Mouse (Mus musculus): ENCODE data around the gene Cmtm8. TPM values are rescaled to one million over a fixed set of nuclear protein-coding genes. Genes with fewer than 3 reads are reported as not detected.

Cmtm8 gene
- polyA plus RNA-seq, 1 experiment = not detected

DNA sequence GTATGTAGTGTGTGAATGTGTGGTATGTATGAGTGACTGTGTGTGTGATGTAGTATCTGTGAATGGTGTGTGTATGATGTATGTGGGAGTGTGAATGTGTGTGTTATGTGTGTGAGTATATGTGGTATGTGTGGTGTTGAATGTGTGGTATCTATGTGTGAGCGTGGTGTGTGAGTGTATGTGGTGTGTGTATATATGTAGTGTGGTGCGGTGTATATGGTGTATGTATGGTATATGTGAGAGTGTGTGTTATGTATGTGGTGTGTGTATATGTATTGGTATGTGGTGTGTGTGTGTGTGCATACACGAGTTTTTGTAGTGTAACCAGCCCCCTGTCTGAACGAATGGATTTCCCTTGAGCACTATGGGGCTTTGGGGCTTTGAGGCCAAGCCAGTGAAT lies 41.6 kb upstream of the Cmtm8 start:
- H3K79me2 ChIP-seq (ENCODE audit: control insufficient read depth, insufficient read depth) = no peaks in the 10 kb centered on the region
- H3K27me3 ChIP-seq (ENCODE audit: control insufficient read depth, insufficient read depth, insufficient read length) = no peaks in the 10 kb centered on the region
- no peak overlapping the region for H3ac ChIP-seq (ENCODE audit: control insufficient read depth, insufficient read length, low read depth)
- H3K36me3 ChIP-seq (ENCODE audit: control insufficient read depth, insufficient read depth) = no peaks in the 10 kb centered on the region
- no peak for TF ChIP-seq MAX (IDR thresholded peaks at IDR 0.05)
- TF ChIP-seq MYOD1 (IDR thresholded peaks at IDR 0.05; ENCODE audit: control insufficient read depth, insufficient read length, low read depth) = no peak
- TF ChIP-seq CTCF (IDR thresholded peaks at IDR 0.05; ENCODE audit: control insufficient read depth, insufficient read depth, insufficient read length) = no peak
- TF ChIP-seq MYOG (IDR thresholded peaks at IDR 0.05; ENCODE audit: control insufficient read depth, extremely low read depth, insufficient read length) = no peak
- no peak for TF ChIP-seq USF1 (IDR thresholded peaks at IDR 0.05; ENCODE audit: low read depth)
- TF ChIP-seq FOSL1 (IDR thresholded peaks at IDR 0.05; ENCODE audit: insufficient read depth, low read length, poor library complexity, severe bottlenecking) = no peak
- TF ChIP-seq CEBPB (IDR thresholded peaks at IDR 0.05; ENCODE audit: low read depth) = no peak
- no peak overlapping the region for H3K4me3 ChIP-seq (ENCODE audit: insufficient read depth, poor library complexity, severe bottlenecking)
- H3K79me3 ChIP-seq (ENCODE audit: low read depth) = no peaks in the 10 kb centered on the region

- H3K79me3 ChIP-seq (ENCODE audit: low read depth) = no peaks in the 10 kb centered on the region
- H3K27me3 ChIP-seq (ENCODE audit: control insufficient read depth, insufficient read depth, insufficient read length) = no peaks in the 10 kb centered on the region
- TF ChIP-seq FOSL1 (IDR thresholded peaks at IDR 0.05; ENCODE audit: insufficient read depth, low read length, poor library complexity, severe bottlenecking) (no peak), MYOD1 (IDR thresholded peaks at IDR 0.05; ENCODE audit: control insufficient read depth, insufficient read length, low read depth) (no peak), MYOG (IDR thresholded peaks at IDR 0.05; ENCODE audit: control insufficient read depth, extremely low read depth, insufficient read length) (no peak), USF1 (IDR thresholded peaks at IDR 0.05; ENCODE audit: low read depth) (no peak), CEBPB (IDR thresholded peaks at IDR 0.05; ENCODE audit: low read depth) (no peak), CTCF (IDR thresholded peaks at IDR 0.05; ENCODE audit: control insufficient read depth, insufficient read depth, insufficient read length) (no peak)
- no peaks in the 10 kb centered on the region for H3K36me3 ChIP-seq (ENCODE audit: control insufficient read depth, insufficient read depth)
- H3ac ChIP-seq (ENCODE audit: control insufficient read depth, insufficient read length, low read depth) = no peak overlapping the region
- H3K79me2 ChIP-seq (ENCODE audit: control insufficient read depth, insufficient read depth) = no peaks in the 10 kb centered on the region
- no peak overlapping the region for H3K4me3 ChIP-seq (ENCODE audit: insufficient read depth, poor library complexity, severe bottlenecking)
Measured at GRCm38 (mm10) chr9:114881977-114882376, 38.0 kb upstream of the Cmtm8 start.

DNA sequence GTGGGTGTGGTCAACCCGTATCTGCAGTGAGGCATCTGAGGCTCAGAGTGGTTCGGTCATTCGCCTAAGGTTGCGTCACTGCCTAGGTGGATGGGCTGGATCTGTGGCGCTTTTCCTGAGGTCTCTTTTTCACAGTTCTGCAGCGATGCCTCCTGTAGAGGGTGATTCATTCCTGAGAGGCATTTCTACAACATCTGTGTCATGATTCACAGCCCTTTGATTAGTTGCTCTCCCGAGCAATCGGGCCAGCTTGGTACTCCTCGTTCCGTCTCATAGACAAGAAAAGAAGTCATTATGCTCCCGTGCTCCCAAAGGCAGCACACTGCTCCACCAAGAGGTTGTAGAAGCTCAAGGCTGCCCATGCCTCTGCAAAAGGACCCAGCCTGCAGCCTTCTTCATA lies 11.4 kb upstream of the Cmtm8 start:
- no peaks in the 10 kb centered on the region for H3K79me2 ChIP-seq (ENCODE audit: control insufficient read depth, insufficient read depth)
- H3K79me3 ChIP-seq (ENCODE audit: low read depth) = no peaks in the 10 kb centered on the region
- no peak overlapping the region for H3ac ChIP-seq (ENCODE audit: control insufficient read depth, insufficient read length, low read depth)
- no peak for TF ChIP-seq FOSL1 (IDR thresholded peaks at IDR 0.05; ENCODE audit: insufficient read depth, low read length, poor library complexity, severe bottlenecking)
- TF ChIP-seq USF1 (IDR thresholded peaks at IDR 0.05; ENCODE audit: low read depth) = no peak
- TF ChIP-seq CEBPB (IDR thresholded peaks at IDR 0.05; ENCODE audit: low read depth) = no peak
- TF ChIP-seq MYOG (IDR thresholded peaks at IDR 0.05; ENCODE audit: control insufficient read depth, extremely low read depth, insufficient read length) = no peak
- no peak for TF ChIP-seq CTCF (IDR thresholded peaks at IDR 0.05; ENCODE audit: control insufficient read depth, insufficient read depth, insufficient read length)
- TF ChIP-seq MAX (IDR thresholded peaks at IDR 0.05) = no peak
- no peak for TF ChIP-seq MYOD1 (IDR thresholded peaks at IDR 0.05; ENCODE audit: control insufficient read depth, insufficient read length, low read depth)
- no peak overlapping the region for H3K4me3 ChIP-seq (ENCODE audit: insufficient read depth, poor library complexity, severe bottlenecking)
- H3K27me3 ChIP-seq (ENCODE audit: control insufficient read depth, insufficient read depth, insufficient read length) = peaks cover 18% of the 10 kb centered on the region
- no peaks in the 10 kb centered on the region for H3K36me3 ChIP-seq (ENCODE audit: control insufficient read depth, insufficient read depth)

GRCm38 (mm10) chr9:114854686-114855085 lies 10.7 kb upstream of the Cmtm8 start:
- H3ac ChIP-seq (ENCODE audit: control insufficient read depth, insufficient read length, low read depth) = no peak overlapping the region
- no peak overlapping the region for H3K4me3 ChIP-seq (ENCODE audit: insufficient read depth, poor library complexity, severe bottlenecking)
- H3K36me3 ChIP-seq (ENCODE audit: control insufficient read depth, insufficient read depth) = no peaks in the 10 kb centered on the region
- no peak for TF ChIP-seq CTCF (IDR thresholded peaks at IDR 0.05; ENCODE audit: control insufficient read depth, insufficient read depth, insufficient read length)
- TF ChIP-seq FOSL1 (IDR thresholded peaks at IDR 0.05; ENCODE audit: insufficient read depth, low read length, poor library complexity, severe bottlenecking) = no peak
- no peak for TF ChIP-seq USF1 (IDR thresholded peaks at IDR 0.05; ENCODE audit: low read depth)
- no peak for TF ChIP-seq MYOD1 (IDR thresholded peaks at IDR 0.05; ENCODE audit: control insufficient read depth, insufficient read length, low read depth)
- no peak for TF ChIP-seq MAX (IDR thresholded peaks at IDR 0.05)
- TF ChIP-seq CEBPB (IDR thresholded peaks at IDR 0.05; ENCODE audit: low read depth) = no peak
- no peak for TF ChIP-seq MYOG (IDR thresholded peaks at IDR 0.05; ENCODE audit: control insufficient read depth, extremely low read depth, insufficient read length)
- H3K79me3 ChIP-seq (ENCODE audit: low read depth) = no peaks in the 10 kb centered on the region
- peaks cover 18% of the 10 kb centered on the region for H3K27me3 ChIP-seq (ENCODE audit: control insufficient read depth, insufficient read depth, insufficient read length)
- no peaks in the 10 kb centered on the region for H3K79me2 ChIP-seq (ENCODE audit: control insufficient read depth, insufficient read depth)

DNA sequence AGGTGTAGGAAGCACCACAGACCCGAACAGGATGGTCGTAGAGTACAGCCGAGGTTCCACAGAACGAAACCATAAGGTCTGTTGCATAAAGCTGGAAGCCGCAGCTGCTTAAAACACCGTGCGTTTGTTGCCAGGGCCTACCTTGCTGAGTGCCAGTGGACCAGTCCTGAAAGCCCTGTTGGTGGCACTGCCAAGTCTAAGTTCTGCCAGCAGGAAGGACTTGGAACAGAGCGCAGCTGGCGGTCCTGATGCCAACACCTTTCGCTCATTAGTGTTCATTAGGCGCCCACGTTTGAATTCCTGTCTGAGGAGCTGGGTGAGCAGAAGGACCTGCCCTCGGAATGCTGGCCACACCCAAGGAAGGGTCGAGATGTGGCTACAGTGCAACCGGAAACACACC lies 9.4 kb upstream of the Cmtm8 start:
- no peaks in the 10 kb centered on the region for H3K36me3 ChIP-seq (ENCODE audit: control insufficient read depth, insufficient read depth)
- H3K4me3 ChIP-seq (ENCODE audit: insufficient read depth, poor library complexity, severe bottlenecking) = no peak overlapping the region
- H3ac ChIP-seq (ENCODE audit: control insufficient read depth, insufficient read length, low read depth) = no peak overlapping the region
- no peaks in the 10 kb centered on the region for H3K79me2 ChIP-seq (ENCODE audit: control insufficient read depth, insufficient read depth)
- peaks cover 18% of the 10 kb centered on the region for H3K27me3 ChIP-seq (ENCODE audit: control insufficient read depth, insufficient read depth, insufficient read length)
- no peaks in the 10 kb centered on the region for H3K79me3 ChIP-seq (ENCODE audit: low read depth)
- TF ChIP-seq MYOD1 (IDR thresholded peaks at IDR 0.05; ENCODE audit: control insufficient read depth, insufficient read length, low read depth) (no peak), FOSL1 (IDR thresholded peaks at IDR 0.05; ENCODE audit: insufficient read depth, low read length, poor library complexity, severe bottlenecking) (no peak), CTCF (IDR thresholded peaks at IDR 0.05; ENCODE audit: control insufficient read depth, insufficient read depth, insufficient read length) (no peak), MYOG (IDR thresholded peaks at IDR 0.05; ENCODE audit: control insufficient read depth, extremely low read depth, insufficient read length) (no peak), MAX (IDR thresholded peaks at IDR 0.05) (no peak), USF1 (IDR thresholded peaks at IDR 0.05; ENCODE audit: low read depth) (no peak), CEBPB (IDR thresholded peaks at IDR 0.05; ENCODE audit: low read depth) (no peak)
